Mouse (Mus musculus) embryo, embryonic 10.5 days (tissue): ENCODE measurements around the gene Arhgap10.

Experiments used
- DNase-seq: peaks from one replicate; pipeline ENCODE4 v3.0.0-alpha.2; 2015; ENCODE audit warnings: low spot score

Arhgap10 gene

GRCm38 (mm10) chr8:77282605-77283236 is 235.0 kb downstream of the Arhgap10 start:
- DNase-seq: no peak

GRCm38 (mm10) chr8:77279977-77280376 is 237.8 kb downstream of the Arhgap10 start:
- DNase-seq: peak; percentile 14

- DNase-seq: no peak
Observed at GRCm38 (mm10) chr8:77278246-77278645, 239.5 kb downstream of the Arhgap10 start.

DNA sequence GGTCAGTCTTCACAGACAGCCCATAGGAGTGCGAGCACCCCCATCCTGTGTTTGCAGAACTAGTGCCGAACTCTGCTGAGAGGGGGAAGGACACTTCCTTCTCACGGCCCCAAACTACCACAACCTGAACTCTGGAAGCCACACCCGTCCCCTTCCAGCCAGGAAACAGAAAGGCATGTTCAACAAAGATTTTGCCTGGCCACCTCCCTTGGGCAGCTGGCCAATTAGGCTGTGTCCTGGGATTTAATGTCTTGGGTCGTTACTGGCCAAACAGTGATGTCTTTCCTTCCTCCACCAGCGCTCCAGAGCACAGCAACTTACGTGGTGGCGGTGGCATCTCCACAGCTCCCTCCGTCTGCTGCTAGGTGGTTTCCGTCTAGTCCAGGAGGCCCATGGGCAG is 240.9 kb downstream of the Arhgap10 start:
- DNase-seq: no peak

- no peak for DNase-seq
Observed at GRCm38 (mm10) chr8:77275571-77275970, 242.2 kb downstream of the Arhgap10 start.

GRCm38 (mm10) chr8:77272136-77272535 is 245.6 kb downstream of the Arhgap10 start:
- DNase-seq: no peak

DNA sequence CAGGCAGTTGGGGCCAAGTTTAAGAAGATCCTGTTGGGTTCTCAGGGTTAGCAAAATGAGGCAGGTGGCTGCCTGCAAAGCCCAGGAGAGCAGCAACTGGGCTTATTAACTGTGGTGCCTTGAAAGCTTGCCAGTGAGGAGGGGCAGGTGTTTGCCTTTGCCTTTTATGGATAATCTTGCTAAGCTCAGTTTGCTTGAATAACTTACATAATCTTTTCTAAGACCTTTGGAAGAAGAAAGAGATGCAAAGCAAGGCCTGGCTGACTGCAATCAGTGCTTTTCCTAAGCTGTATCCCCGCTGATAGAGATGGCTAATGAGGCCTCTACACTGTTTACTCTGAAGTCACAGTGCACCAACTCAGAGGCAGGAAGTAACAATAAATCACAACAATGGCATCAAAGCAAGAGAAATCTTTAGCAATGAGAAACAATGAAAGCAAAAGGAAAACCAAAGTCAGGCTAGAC is 249.8 kb downstream of the Arhgap10 start:
- DNase-seq: no peak

DNA sequence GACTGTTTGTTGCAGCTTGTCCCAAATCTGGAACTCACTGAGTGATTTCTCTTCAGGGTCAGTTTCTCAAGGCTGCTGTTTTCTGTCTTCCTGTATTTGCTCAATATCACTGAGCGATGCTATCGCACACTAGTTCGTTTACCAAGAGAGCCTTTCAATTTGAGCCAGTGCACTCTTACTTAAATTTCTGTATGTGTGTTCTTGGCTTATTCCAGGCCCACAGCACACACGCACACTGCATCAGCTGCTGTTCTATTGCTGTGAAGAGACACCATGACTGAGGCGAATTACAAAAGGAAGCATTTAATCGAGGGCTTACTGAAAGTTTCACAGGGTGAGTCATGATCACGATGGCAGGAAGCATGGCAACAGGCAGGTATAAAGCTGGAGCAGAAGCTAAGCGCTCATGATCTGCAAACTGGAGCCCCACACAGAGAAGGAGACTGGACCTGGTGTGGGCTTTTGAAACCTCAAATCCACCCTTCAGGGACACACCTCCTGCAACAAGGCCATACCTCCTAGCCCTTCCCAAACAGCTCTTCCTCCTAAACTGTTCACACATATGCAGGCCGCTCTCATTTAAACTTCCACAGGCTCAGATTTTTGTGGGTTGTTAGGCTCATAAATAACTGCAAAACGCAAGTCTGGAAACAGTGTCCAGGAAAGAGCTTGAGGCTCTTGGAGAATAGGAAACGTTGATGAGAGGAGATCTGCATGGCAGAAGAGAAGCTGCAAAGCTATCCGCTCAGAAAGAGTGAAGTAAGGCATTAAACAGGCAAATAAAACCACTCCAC is 255.3 kb downstream of the Arhgap10 start:
- no peak for DNase-seq

DNA sequence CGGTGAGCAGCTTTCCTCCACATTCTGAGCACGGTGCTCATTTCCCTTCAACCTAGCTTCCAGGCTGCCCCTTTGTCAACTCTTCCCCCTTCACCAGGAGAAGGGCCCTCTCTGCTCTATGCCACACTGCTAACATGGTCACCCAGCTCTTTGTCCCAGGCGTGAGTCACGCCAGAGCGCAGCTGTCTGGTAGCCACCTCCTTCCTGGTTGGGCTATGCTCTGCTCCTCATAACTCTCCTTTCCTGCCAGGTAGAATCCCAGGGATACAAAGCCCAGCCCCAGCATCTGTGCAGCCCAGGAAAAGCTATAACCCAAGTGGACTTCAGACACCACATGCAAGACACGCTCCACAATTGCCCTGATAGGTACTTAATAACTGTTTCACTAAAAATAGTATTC is 256.5 kb downstream of the Arhgap10 start:
- DNase-seq: no peak

- DNase-seq: no peak
Observed at GRCm38 (mm10) chr8:77257085-77257451, 260.7 kb downstream of the Arhgap10 start.

- no peak for DNase-seq
Observed at GRCm38 (mm10) chr8:77256450-77257084, 261.2 kb downstream of the Arhgap10 start.

DNA sequence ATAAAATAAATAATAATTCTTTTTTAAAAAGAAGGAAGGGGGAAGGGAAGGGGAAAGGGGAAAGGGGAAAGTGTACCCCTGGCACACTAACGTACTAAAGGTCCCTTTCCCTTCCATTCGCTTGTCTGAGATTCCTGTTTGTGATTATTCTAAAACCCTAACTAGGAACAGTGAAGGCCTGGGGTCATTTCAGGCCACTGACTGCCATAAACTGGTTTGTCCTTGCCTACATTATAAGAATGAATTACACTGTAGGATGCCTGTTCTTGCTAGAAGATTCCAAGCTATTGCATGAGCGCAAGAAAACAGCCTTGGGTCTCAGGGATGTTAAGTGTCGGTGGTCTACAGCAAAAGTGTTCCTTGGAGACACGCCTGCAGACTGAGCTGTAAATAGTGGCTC is 263.3 kb downstream of the Arhgap10 start:
- no peak for DNase-seq

GRCm38 (mm10) chr8:77251134-77251533 is 266.6 kb downstream of the Arhgap10 start:
- DNase-seq: no peak

DNA sequence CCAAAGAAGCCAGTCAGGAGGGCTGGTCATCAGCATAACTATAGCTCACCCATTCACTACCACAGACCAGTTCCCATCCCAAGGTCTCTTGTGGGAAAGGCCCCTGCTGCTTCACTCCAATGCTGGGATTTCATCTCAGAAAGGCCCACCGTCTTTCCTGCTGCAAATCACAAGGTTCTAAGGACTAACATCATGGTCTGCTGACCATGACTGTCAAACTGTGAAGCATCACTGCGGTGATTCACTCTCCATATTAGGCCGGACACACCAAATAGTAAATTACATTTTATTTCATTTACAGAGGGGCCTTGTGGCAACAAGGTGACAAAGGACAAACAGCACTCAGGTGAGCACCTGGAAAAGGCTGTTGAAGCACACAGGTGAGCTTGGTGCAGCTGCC is 267.7 kb downstream of the Arhgap10 start:
- DNase-seq: no peak

DNA sequence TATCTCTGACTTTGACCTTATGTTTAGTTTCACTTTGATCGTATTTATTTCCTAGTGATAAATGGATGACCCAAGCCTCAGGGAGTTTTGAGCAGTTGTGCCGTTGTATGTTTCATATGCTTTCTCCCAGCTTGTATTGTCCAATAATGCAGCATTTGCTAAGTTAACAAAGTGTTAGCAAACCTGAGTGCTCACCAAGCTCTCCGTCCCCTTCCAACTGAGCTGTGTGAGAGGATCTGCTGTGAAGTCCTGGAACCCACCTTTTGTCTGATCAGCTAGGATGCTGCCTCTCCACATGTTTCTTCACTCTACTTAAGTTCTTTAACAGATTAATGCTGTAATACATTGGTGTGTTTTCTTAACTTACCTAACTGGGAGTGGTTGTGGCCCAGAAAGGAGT is 276.4 kb downstream of the Arhgap10 start:
- no peak for DNase-seq

- no peak for DNase-seq
Observed at GRCm38 (mm10) chr8:77239462-77239861, 278.3 kb downstream of the Arhgap10 start.

GRCm38 (mm10) chr8:77236701-77237100 is 281.1 kb downstream of the Arhgap10 start:
- no peak for DNase-seq

DNA sequence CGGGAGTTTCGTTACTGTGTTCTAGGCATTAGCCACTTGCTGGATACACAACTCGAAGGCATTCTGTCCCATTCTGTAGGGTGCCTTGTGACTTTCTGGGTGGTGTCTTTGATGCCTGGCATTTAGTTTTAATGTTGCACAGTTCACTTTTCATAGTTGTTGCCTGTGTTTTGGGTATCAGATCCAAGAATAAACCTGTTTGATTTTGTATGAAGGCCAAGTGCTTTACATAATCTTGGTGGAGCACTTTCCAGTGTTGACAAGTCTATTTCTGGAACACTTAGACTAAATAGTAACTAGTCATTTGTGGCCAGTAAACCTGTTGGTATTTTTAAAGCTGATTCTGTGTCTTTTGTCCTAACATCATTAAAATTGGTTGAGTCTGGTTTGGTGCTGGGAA is 285.3 kb downstream of the Arhgap10 start:
- DNase-seq: no peak

DNA sequence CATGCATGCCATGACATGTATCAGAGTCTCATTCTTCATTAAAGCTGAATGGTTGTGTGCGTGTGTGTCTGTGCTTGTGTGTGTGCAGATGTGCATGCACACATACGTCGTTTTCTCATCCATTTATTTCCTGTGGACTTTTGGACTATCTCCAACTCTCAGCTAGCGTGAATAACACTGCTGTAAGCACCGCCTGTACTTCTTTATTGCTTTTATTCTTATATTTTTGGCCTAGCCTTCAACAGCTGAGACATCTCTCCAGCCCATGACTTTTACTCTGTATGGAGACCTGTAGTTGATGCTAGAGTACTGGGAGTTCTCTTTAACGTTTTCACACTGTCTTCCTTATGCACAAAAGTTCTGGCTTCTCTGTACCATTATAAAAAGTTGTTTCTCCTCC is 285.9 kb downstream of the Arhgap10 start:
- DNase-seq: no peak

GRCm38 (mm10) chr8:77231211-77231610 is 286.5 kb downstream of the Arhgap10 start:
- no peak for DNase-seq

- DNase-seq: no peak
Observed at GRCm38 (mm10) chr8:77228688-77229087, 289.1 kb downstream of the Arhgap10 start.

DNA sequence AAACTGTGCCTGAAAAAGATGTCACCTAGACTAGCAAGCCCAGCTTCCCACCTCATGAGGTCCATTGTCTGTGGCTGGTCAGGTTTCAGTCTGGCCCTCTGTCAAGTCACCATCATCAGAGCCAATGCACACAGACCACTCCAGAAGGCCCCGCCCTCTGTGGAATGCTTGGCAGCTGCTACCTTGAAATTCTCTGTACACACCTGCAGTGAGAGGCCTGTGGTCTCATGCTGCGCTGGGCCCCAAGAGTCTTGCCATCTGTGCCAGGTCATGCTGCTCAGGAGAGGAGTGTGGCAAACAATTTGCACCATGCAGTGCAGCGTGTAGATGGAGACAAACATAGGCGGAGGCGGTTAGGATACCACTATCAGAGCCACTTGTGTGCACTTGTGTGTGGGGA is 290.0 kb downstream of the Arhgap10 start:
- DNase-seq: no peak

GRCm38 (mm10) chr8:77223123-77223522 is 294.6 kb downstream of the Arhgap10 start:
- no peak for DNase-seq
